Comparison of ENCODE assay signal across 7 mouse cellular contexts in the genomic region with DNA sequence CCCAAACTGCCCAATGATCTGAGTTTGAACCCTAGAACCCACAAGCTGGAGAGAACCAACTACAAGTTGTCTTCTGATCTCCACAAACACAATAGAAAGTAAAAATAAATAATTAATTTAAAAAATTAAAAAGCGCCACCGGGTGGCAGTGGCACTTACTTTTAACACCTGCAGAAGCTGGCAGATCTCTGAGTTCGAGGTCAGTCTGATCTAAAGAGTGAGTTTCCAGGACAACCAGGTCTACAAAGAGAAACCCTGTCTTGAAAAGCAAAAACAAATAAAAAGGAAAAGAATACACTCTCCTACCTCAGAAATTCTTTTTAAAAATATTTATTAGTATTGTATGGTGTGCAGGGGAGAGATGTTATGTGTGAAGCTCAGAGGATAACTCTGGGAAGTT. TPM values are rescaled to one million over a fixed set of nuclear protein-coding genes. Genes with fewer than 3 reads are reported as not detected.
DNase-seq lines count a peak whose midpoint lies in the region; ATAC-seq and TF ChIP-seq lines count a peak whose summit lies in the region.

No protein-coding gene starts in this region.

- peak overlapping the region; percentile 97 for H3K4me2 ChIP-seq in lung, embryonic 14.5 days
- H3K4me2 ChIP-seq in hindbrain, postnatal 0 days (ENCODE audit: low read depth, low read length) = peak overlapping the region; percentile 99
- H3K4me2 ChIP-seq in midbrain, embryonic 15.5 days = peak overlapping the region; percentile 88

- H3K4me1 ChIP-seq in lung, embryonic 14.5 days (ENCODE audit: insufficient read depth) = peaks cover 24% of the 10 kb centered on the region
- H3K4me1 ChIP-seq in hindbrain, postnatal 0 days (ENCODE audit: insufficient read depth, low read length) = peaks cover 7% of the 10 kb centered on the region; the same call in 1 of the 2 replicates
- peaks cover 26% of the 10 kb centered on the region for H3K4me1 ChIP-seq in midbrain, embryonic 15.5 days

- H3K9ac ChIP-seq in lung, embryonic 14.5 days = peak overlapping the region; percentile 72
- H3K9ac ChIP-seq in hindbrain, postnatal 0 days (replicated peaks; ENCODE audit: low read length) = peak overlapping the region; percentile 63; the same call in 1 of the 2 replicates
- H3K9ac ChIP-seq in midbrain, embryonic 15.5 days = no peak overlapping the region

- no peaks in the 10 kb centered on the region for H3K36me3 ChIP-seq in lung, embryonic 14.5 days (ENCODE audit: insufficient read depth)
- no peaks in the 10 kb centered on the region for H3K36me3 ChIP-seq in hindbrain, postnatal 0 days (ENCODE audit: insufficient read depth, low read length)
- no peaks in the 10 kb centered on the region for H3K36me3 ChIP-seq in midbrain, embryonic 15.5 days (replicated peaks)

- peak overlapping the region; percentile 59 for H3K4me3 ChIP-seq in lung, embryonic 14.5 days (ENCODE audit: low read depth, low read length)
- peak overlapping the region; percentile 52 for H3K4me3 ChIP-seq in hindbrain, postnatal 0 days (ENCODE audit: low read length)
- peak overlapping the region; percentile 43 for H3K4me3 ChIP-seq in midbrain, embryonic 15.5 days

- no peak for ATAC-seq in lung, embryonic 14.5 days (ENCODE audit: insufficient read depth)
- no peak for ATAC-seq in hindbrain, postnatal 0 days
- ATAC-seq in midbrain, embryonic 15.5 days (replicated peaks) = no peak

- 4% methylated on average over 3 of the region's 3 CpGs for WGBS in lung, embryonic 14.5 days
- 7% methylated on average over 3 of the region's 3 CpGs for WGBS in hindbrain, postnatal 0 days
- WGBS in midbrain, embryonic 15.5 days = 11% methylated on average over 3 of the region's 3 CpGs

- peak overlapping the region; percentile 99 for H3K27ac ChIP-seq in lung, embryonic 14.5 days (ENCODE audit: low read depth)
- peak overlapping the region; percentile 99 for H3K27ac ChIP-seq in hindbrain, postnatal 0 days
- H3K27ac ChIP-seq in midbrain, embryonic 15.5 days = peak overlapping the region; percentile 72

- no peaks in the 10 kb centered on the region for H3K9me3 ChIP-seq in lung, embryonic 14.5 days (ENCODE audit: low read depth, low read length)
- H3K9me3 ChIP-seq in hindbrain, postnatal 0 days (ENCODE audit: low read length) = no peaks in the 10 kb centered on the region
- no peaks in the 10 kb centered on the region for H3K9me3 ChIP-seq in midbrain, embryonic 15.5 days

- no peak for TF ChIP-seq CTCF in lung, embryonic 14.5 days (IDR thresholded peaks at IDR 0.05; ENCODE audit: low read depth)
- TF ChIP-seq CTCF in hindbrain, postnatal 0 days (IDR thresholded peaks at IDR 0.05; ENCODE audit: low read depth) = no peak

- no peaks in the 10 kb centered on the region for H3K27me3 ChIP-seq in lung, embryonic 14.5 days (ENCODE audit: insufficient read depth, low read length)
- no peaks in the 10 kb centered on the region for H3K27me3 ChIP-seq in hindbrain, postnatal 0 days (ENCODE audit: insufficient read depth, low read length)
- peaks cover 18% of the 10 kb centered on the region for H3K27me3 ChIP-seq in midbrain, embryonic 15.5 days (replicated peaks)

- peak; percentile 54 for DNase-seq in lung, embryonic 14.5 days
- no peak for DNase-seq in lung, postnatal 14 days
- DNase-seq in cerebellum, adult 9-11 months = peak; percentile 53
- DNase-seq in hindbrain, postnatal 0 days (ENCODE audit: low spot score) = no peak
- no peak for DNase-seq in right cerebral cortex, postnatal 36 days (ENCODE audit: low spot score in 2 of 2)
- DNase-seq in adrenal gland, postnatal 4 days (ENCODE audit: low spot score in 2 of 2) = no peak

RNA-seq across cellular contexts. Expression of gene Mef2d, which starts 4.4 kb away (rescaled TPM):
- polyA plus RNA-seq in lung, embryonic 14.5 days (2014; fragmentation: Nextera tagmentation; extraction: Ambion mirVana) = 24.7 and 25.4 TPM in 2 replicates
- total RNA-seq in hindbrain, postnatal 0 days (2014; rRNA removed) = 44.0 and 50.3 TPM in 2 replicates
- polyA plus RNA-seq in hindbrain, postnatal 0 days (2015; fragmentation: Nextera tagmentation; extraction: Ambion mirVana) = 13.4 and 19.2 TPM in 2 replicates
- 23.2 and 25.3 TPM in 2 replicates for polyA plus RNA-seq in midbrain, embryonic 15.5 days (2015; fragmentation: Nextera tagmentation; extraction: Ambion mirVana)
- 10 to 100 TPM; 90.0 to 92.1 TPM for total RNA-seq in adrenal gland, postnatal 4 days (2021)

RNA-seq across cellular contexts. Expression of gene Iqgap3, which starts 56.0 kb away (rescaled TPM):
- 31.2 and 32.5 TPM in 2 replicates for polyA plus RNA-seq in lung, embryonic 14.5 days (2014; fragmentation: Nextera tagmentation; extraction: Ambion mirVana)
- total RNA-seq in hindbrain, postnatal 0 days (2014; rRNA removed) = 8.0 and 9.6 TPM in 2 replicates
- 2.9 and 3.6 TPM in 2 replicates for polyA plus RNA-seq in hindbrain, postnatal 0 days (2015; fragmentation: Nextera tagmentation; extraction: Ambion mirVana)
- polyA plus RNA-seq in midbrain, embryonic 15.5 days (2015; fragmentation: Nextera tagmentation; extraction: Ambion mirVana) = 2.7 and 3.0 TPM in 2 replicates
- 10 to 100 TPM; 17.2 to 18.8 TPM for total RNA-seq in adrenal gland, postnatal 4 days (2021)

RNA-seq across cellular contexts. Expression of gene Ttc24, which starts 59.7 kb away (rescaled TPM):
- polyA plus RNA-seq in lung, embryonic 14.5 days (2014; fragmentation: Nextera tagmentation; extraction: Ambion mirVana) = not detected in 2 replicates
- not detected in 2 replicates for total RNA-seq in hindbrain, postnatal 0 days (2014; rRNA removed)
- polyA plus RNA-seq in hindbrain, postnatal 0 days (2015; fragmentation: Nextera tagmentation; extraction: Ambion mirVana) = not detected in 2 replicates
- not detected in 2 replicates for polyA plus RNA-seq in midbrain, embryonic 15.5 days (2015; fragmentation: Nextera tagmentation; extraction: Ambion mirVana)
- total RNA-seq in adrenal gland, postnatal 4 days (2021) = not detected

Comparison
In these comparisons a context has a peak if more than half of its experiments do, and no peak if none do; other contexts are left out.
1. DNase-seq: peak in lung, embryonic 14.5 days (single experiment) and cerebellum, adult 9-11 months (single experiment); none in lung, postnatal 14 days (single experiment), hindbrain, postnatal 0 days (single experiment), right cerebral cortex, postnatal 36 days (0 of 2) and adrenal gland, postnatal 4 days (0 of 2).
2. Peak in every context shown above with its lines, with median percentiles within 50 percentile points of each other: H3K27ac ChIP-seq, H3K4me2 ChIP-seq and H3K4me3 ChIP-seq.